Comparison of ENCODE assay signal across 18 mouse cellular contexts in the genomic region with DNA sequence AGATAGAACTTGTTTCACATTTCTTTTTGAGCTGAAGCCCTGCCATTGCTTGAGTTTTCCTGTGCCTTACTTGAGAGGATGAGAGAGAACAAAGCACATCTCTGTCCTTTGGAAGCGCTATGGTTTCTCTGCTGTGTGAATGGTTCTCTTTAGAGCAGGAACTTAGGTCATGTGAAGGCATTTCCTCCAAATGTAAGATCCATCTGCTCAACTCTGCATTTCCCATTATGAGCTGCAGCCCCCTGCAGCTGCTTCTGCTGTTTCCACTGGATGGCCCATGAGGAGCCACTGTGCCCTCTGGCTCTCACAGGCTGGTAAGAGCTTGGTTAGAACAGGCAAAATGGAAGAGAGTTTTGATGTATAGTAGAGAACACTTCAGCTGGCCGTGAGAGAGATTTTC.
DNase-seq lines count a peak whose midpoint lies in the region; ATAC-seq and TF ChIP-seq lines count a peak whose summit lies in the region.
"Had no signal": no experiment of that assay in that cellular context is flagged by ENCODE, and none has a peak within 500 bp of the region (broad histone marks: within the 10 kb centered on the region; RNA-seq: fewer than 3 reads in every experiment).

No protein-coding gene starts in this region.

- DNase-seq in kidney, postnatal 0 days (ENCODE audit: low spot score): peak; percentile 34
- DNase-seq in embryonic facial prominence, embryonic 14.5 days (ENCODE audit: low spot score): peak; percentile 23
- no peak for DNase-seq in adrenal gland, adult 18-20 months (ENCODE audit: low spot score in 2 of 2)
- no peak for DNase-seq in retina, embryonic 14.5 days (ENCODE audit: low spot score)
- DNase-seq: cerebellum, adult 8-10 months; layer of hippocampus, adult 9-11 months; left cerebral cortex, postnatal 4 days; lung, embryonic 14.5 days had no signal

- WGBS in kidney, postnatal 0 days: 45% methylated on average over 2 of the region's 2 CpGs
- 44% methylated on average over 2 of the region's 2 CpGs for WGBS in kidney, embryonic 14.5 days
- 59% methylated on average over 2 of the region's 2 CpGs for WGBS in embryonic facial prominence, embryonic 14.5 days

- no peak overlapping the region for H3K27ac ChIP-seq in kidney, postnatal 0 days
- no peak overlapping the region for H3K27ac ChIP-seq in kidney, embryonic 14.5 days (ENCODE audit: low read depth, low read length)
- H3K27ac ChIP-seq in brown adipose tissue, adult 24 weeks (replicated peaks; ENCODE audit: low read depth, low read length): peak overlapping the region; percentile 86
- H3K27ac ChIP-seq in embryonic facial prominence, embryonic 14.5 days (replicated peaks; ENCODE audit: low read depth, low read length): no peak overlapping the region
- H3K27ac ChIP-seq: embryonic facial prominence, embryonic 12.5 days; forebrain, embryonic 10.5 days; heart, embryonic 13.5 days; hindbrain, embryonic 15.5 days; kidney, embryonic 15.5 days had no signal

- no peak overlapping the region for H3K4me2 ChIP-seq in kidney, postnatal 0 days (ENCODE audit: low read length)
- H3K4me2 ChIP-seq in kidney, embryonic 14.5 days (replicated peaks; ENCODE audit: low read depth, low read length): no peak overlapping the region
- H3K4me2 ChIP-seq in embryonic facial prominence, embryonic 14.5 days (ENCODE audit: low read depth, low read length): no peak overlapping the region
- H3K4me2 ChIP-seq: embryonic facial prominence, embryonic 12.5 days; heart, embryonic 13.5 days; hindbrain, embryonic 15.5 days; kidney, embryonic 15.5 days; lung, embryonic 14.5 days; midbrain, embryonic 11.5 days had no signal

- no peaks in the 10 kb centered on the region for H3K9me3 ChIP-seq in kidney, postnatal 0 days (replicated peaks; ENCODE audit: low read length)
- no peaks in the 10 kb centered on the region for H3K9me3 ChIP-seq in kidney, embryonic 14.5 days (ENCODE audit: control insufficient read depth, low read length)
- no peaks in the 10 kb centered on the region for H3K9me3 ChIP-seq in embryonic facial prominence, embryonic 14.5 days (ENCODE audit: control insufficient read depth, low read length)
- no peaks in the 10 kb centered on the region for H3K9me3 ChIP-seq in megakaryocyte, embryonic 14.5 days
- H3K9me3 ChIP-seq: embryonic facial prominence, embryonic 12.5 days; forebrain, embryonic 10.5 days; heart, embryonic 13.5 days; hindbrain, embryonic 15.5 days; kidney, embryonic 15.5 days had no signal

- TF ChIP-seq CTCF in kidney, postnatal 0 days (IDR thresholded peaks at IDR 0.05; ENCODE audit: low read depth): no peak

- H3K9ac ChIP-seq in kidney, postnatal 0 days (ENCODE audit: low read depth, low read length): no peak overlapping the region
- no peak overlapping the region for H3K9ac ChIP-seq in kidney, embryonic 14.5 days (ENCODE audit: low read depth, low read length)
- H3K9ac ChIP-seq in embryonic facial prominence, embryonic 14.5 days (ENCODE audit: low read depth, low read length): no peak overlapping the region
- H3K9ac ChIP-seq: embryonic facial prominence, embryonic 12.5 days; heart, embryonic 13.5 days; hindbrain, embryonic 15.5 days; kidney, embryonic 15.5 days; lung, embryonic 14.5 days had no signal

- H3K27me3 ChIP-seq in kidney, postnatal 0 days (ENCODE audit: insufficient read depth, low read length): no peaks in the 10 kb centered on the region
- H3K27me3 ChIP-seq in kidney, embryonic 14.5 days (ENCODE audit: control insufficient read depth, insufficient read depth, low read length): 0 out of 2 replicates have a peak, but pooled peaks cover 2% of the 10 kb centered on the region
- H3K27me3 ChIP-seq in embryonic facial prominence, embryonic 14.5 days (replicated peaks; ENCODE audit: control insufficient read depth, insufficient read depth, low read length): no peaks in the 10 kb centered on the region
- no peaks in the 10 kb centered on the region for H3K27me3 ChIP-seq in megakaryocyte, embryonic 14.5 days (replicated peaks)
- H3K27me3 ChIP-seq: embryonic facial prominence, embryonic 12.5 days; heart, embryonic 13.5 days; hindbrain, embryonic 15.5 days; kidney, embryonic 15.5 days had no signal

- H3K4me3 ChIP-seq in kidney, postnatal 0 days (replicated peaks; ENCODE audit: low read depth, low read length): no peak overlapping the region
- H3K4me3 ChIP-seq in kidney, embryonic 14.5 days (ENCODE audit: low read length): no peak overlapping the region
- H3K4me3 ChIP-seq in brown adipose tissue, adult 24 weeks (ENCODE audit: insufficient read depth, low read depth, low read length): no peak overlapping the region
- H3K4me3 ChIP-seq in embryonic facial prominence, embryonic 14.5 days (ENCODE audit: low read depth, low read length): no peak overlapping the region
- H3K4me3 ChIP-seq in megakaryocyte, embryonic 14.5 days (replicated peaks): peak overlapping the region; percentile 25
- H3K4me3 ChIP-seq: embryonic facial prominence, embryonic 12.5 days; forebrain, embryonic 10.5 days; heart, embryonic 13.5 days; hindbrain, embryonic 15.5 days; kidney, embryonic 15.5 days had no signal

- H3K4me1 ChIP-seq in kidney, postnatal 0 days (replicated peaks; ENCODE audit: insufficient read depth, low read length): 0 out of 2 replicates have a peak, but pooled peaks cover 3% of the 10 kb centered on the region
- no peaks in the 10 kb centered on the region for H3K4me1 ChIP-seq in kidney, embryonic 14.5 days (ENCODE audit: control insufficient read depth, insufficient read depth, low read length)
- peaks cover 6% of the 10 kb centered on the region; the same call in 1 of the 2 replicates for H3K4me1 ChIP-seq in brown adipose tissue, adult 24 weeks (ENCODE audit: control insufficient read depth, insufficient read depth, insufficient read length, low read length)
- H3K4me1 ChIP-seq in embryonic facial prominence, embryonic 14.5 days (ENCODE audit: control insufficient read depth, insufficient read depth, low read length): no peaks in the 10 kb centered on the region
- peaks cover 39% of the 10 kb centered on the region for H3K4me1 ChIP-seq in megakaryocyte, embryonic 14.5 days
- H3K4me1 ChIP-seq: forebrain, embryonic 10.5 days; heart, embryonic 13.5 days; hindbrain, embryonic 15.5 days had no signal

- no peak for ATAC-seq in kidney, postnatal 0 days (replicated peaks; ENCODE audit: low FRiP score, low read depth)
- no peak for ATAC-seq in kidney, embryonic 14.5 days (ENCODE audit: low FRiP score, low TSS enrichment)
- no peak for ATAC-seq in embryonic facial prominence, embryonic 14.5 days (ENCODE audit: low read depth)
- ATAC-seq: CD4-positive, CD25-positive, alpha-beta regulatory T cell, adult 4 months had no signal

- no peaks in the 10 kb centered on the region for H3K36me3 ChIP-seq in kidney, postnatal 0 days (ENCODE audit: insufficient read depth, low read length)
- no peaks in the 10 kb centered on the region for H3K36me3 ChIP-seq in kidney, embryonic 14.5 days (ENCODE audit: control insufficient read depth, insufficient read depth, low read length)
- no peaks in the 10 kb centered on the region for H3K36me3 ChIP-seq in embryonic facial prominence, embryonic 14.5 days (ENCODE audit: control insufficient read depth, insufficient read depth, low read length)
- H3K36me3 ChIP-seq in megakaryocyte, embryonic 14.5 days (replicated peaks; ENCODE audit: low read length): no peaks in the 10 kb centered on the region
- H3K36me3 ChIP-seq: embryonic facial prominence, embryonic 12.5 days; forebrain, embryonic 10.5 days; heart, embryonic 13.5 days; hindbrain, embryonic 15.5 days; kidney, embryonic 15.5 days had no signal

Comparison
In these comparisons a context has a peak if more than half of its experiments do, and no peak if none do; other contexts are left out.
1. DNase-seq: peak in kidney, postnatal 0 days (single experiment) and embryonic facial prominence, embryonic 14.5 days (single experiment); none in adrenal gland, adult 18-20 months (0 of 2) and retina, embryonic 14.5 days (single experiment).